Mouse (Mus musculus) cerebellum, adult 2 months (tissue): ENCODE results near the gene Mgmt. TPM values are rescaled to one million over a fixed set of nuclear protein-coding genes. Genes with fewer than 3 reads are reported as not detected.

Experiments used
- DNase-seq, 2 experiments: peaks; one replicate each; pipeline ENCODE4 v3.0.0; 2021
- H3K27ac ChIP-seq: fragments of 200-500 bp; 2 replicates; pipeline ENCODE4 v1.5.1; 2012; ENCODE audit warnings: low read length, control low read depth, inconsistent platforms; ENCODE audit not compliant: insufficient read depth
- H3K27me3 ChIP-seq: fragments of 200-500 bp; 2 replicates; pipeline ENCODE4 v1.6.1; 2012; ENCODE audit warnings: inconsistent platforms, mild to moderate bottlenecking, low read length, moderate library complexity; ENCODE audit not compliant: control insufficient read depth, insufficient read depth
- H3K4me1 ChIP-seq: fragments of 200-500 bp; 2 replicates; pipeline ENCODE4 v1.6.1; 2011; ENCODE audit warnings: low read length; ENCODE audit not compliant: control insufficient read depth, insufficient read depth
- H3K4me3 ChIP-seq: fragments of 200-500 bp; replicated peaks from 2 replicates; pipeline ENCODE3; 2011; ENCODE audit warnings: mild to moderate bottlenecking, low read depth, low read length, control low read depth; ENCODE audit not compliant: insufficient read depth
- CTCF ChIP-seq: fragments of 200-500 bp; IDR thresholded peaks from 2 replicates; pipeline ENCODE4 v1.5.1; 2011; ENCODE audit warnings: low read depth, mild to moderate bottlenecking, control low read depth, low read length, moderate library complexity, borderline replicate concordance; ENCODE audit not compliant: insufficient read depth
- POLR2A ChIP-seq: fragments of 200-500 bp; IDR thresholded peaks from 2 replicates; pipeline ENCODE4 v1.6.1; 2011; ENCODE audit warnings: low read length, control low read depth, borderline replicate concordance; ENCODE audit not compliant: insufficient read depth
- WGBS: fragments of 180-500 bp; shearing (Covaris S2); methylation state at CpG from one replicate; pipeline ENCODE4 v1.1.7; 2018; 5-methylcytosine and 5-hydroxymethylcytosine counted together
- polyA plus RNA-seq: library from polyadenylated mRNA; depleted of rRNA; stranded (reverse); fragments of >200 nt; gene quantifications from 2 replicates; pipeline ENCODE4 v1.2.3, GENCODE M21; 2012; rRNA removed

The Mgmt gene
- 0.92 and 1.2 TPM in 2 replicates for polyA plus RNA-seq

GRCm38 (mm10) chr7:136894106-136894986 lies at the start of gene Mgmt:
Gene Mgmt (plus strand): TSS chr7:136894614.
- TF ChIP-seq CTCF (no peak), POLR2A (no peak)
- DNase-seq, result peak; percentile 57 to 67
- WGBS, result 10% methylated on average over 33 of the region's 33 CpGs
- Histone ChIP-seq H3K4me3 (peak within 1 kb of the TSS; percentile 32), H3K4me1 (0 out of 2 replicates have a peak, but pooled peaks cover 2% of the 10 kb centered on the region), H3K27ac (no peak within 1 kb of the TSS), H3K27me3 (no peaks in the 10 kb centered on the region)

- 58% methylated on average over 5 of the region's 5 CpGs for WGBS
- Histone ChIP-seq H3K27ac (no peak overlapping the region), H3K4me3 (no peak overlapping the region), H3K4me1 (no peaks in the 10 kb centered on the region), H3K27me3 (no peaks in the 10 kb centered on the region; the same call in 1 of the 2 replicates)
- no peak for DNase-seq
- no peak for TF ChIP-seq CTCF
- no peak for TF ChIP-seq POLR2A
Observed at GRCm38 (mm10) chr7:136844835-136845234, 49.6 kb upstream of the Mgmt start.

- no peak for TF ChIP-seq POLR2A
- TF ChIP-seq CTCF, result no peak
- Histone ChIP-seq H3K4me1 (no peaks in the 10 kb centered on the region), H3K27ac (no peak overlapping the region), H3K27me3 (no peaks in the 10 kb centered on the region; the same call in 1 of the 2 replicates), H3K4me3 (no peak overlapping the region)
- WGBS, result 51% methylated on average over 9 of the region's 9 CpGs
- DNase-seq, result no peak
Observed at GRCm38 (mm10) chr7:136845321-136845720, 49.1 kb upstream of the Mgmt start.

GRCm38 (mm10) chr7:136846086-136846620 lies 48.3 kb upstream of the Mgmt start:
- no peaks in the 10 kb centered on the region; the same call in 1 of the 2 replicates for H3K27me3 ChIP-seq
- WGBS, result 69% methylated on average over 10 of the region's 10 CpGs
- no peak overlapping the region for H3K27ac ChIP-seq
- no peak for TF ChIP-seq POLR2A
- DNase-seq, result no peak
- no peaks in the 10 kb centered on the region for H3K4me1 ChIP-seq
- no peak overlapping the region for H3K4me3 ChIP-seq

- TF ChIP-seq CTCF (no peak), POLR2A (no peak)
- Histone ChIP-seq H3K27me3 (no peaks in the 10 kb centered on the region; the same call in 1 of the 2 replicates), H3K4me3 (no peak overlapping the region), H3K27ac (no peak overlapping the region), H3K4me1 (no peaks in the 10 kb centered on the region)
- DNase-seq, result no peak
- 89% methylated on average over 6 of the region's 6 CpGs for WGBS
Observed at GRCm38 (mm10) chr7:136847601-136848000, 46.8 kb upstream of the Mgmt start.

GRCm38 (mm10) chr7:136848761-136849160 lies 45.7 kb upstream of the Mgmt start:
- Histone ChIP-seq H3K4me3 (no peak overlapping the region), H3K4me1 (no peaks in the 10 kb centered on the region), H3K27ac (no peak overlapping the region), H3K27me3 (no peaks in the 10 kb centered on the region; the same call in 1 of the 2 replicates)
- 83% methylated on average over 8 of the region's 8 CpGs for WGBS
- TF ChIP-seq POLR2A (no peak), CTCF (no peak)
- DNase-seq, result no peak

- TF ChIP-seq CTCF, result no peak
- WGBS, result 76% methylated on average over 3 of the region's 3 CpGs
Observed at GRCm38 (mm10) chr7:136849811-136850210, 44.6 kb upstream of the Mgmt start.

GRCm38 (mm10) chr7:136850339-136850738 lies 44.1 kb upstream of the Mgmt start:
- no peak for TF ChIP-seq CTCF
- TF ChIP-seq POLR2A, result no peak
- H3K4me1 ChIP-seq, result no peaks in the 10 kb centered on the region
- no peaks in the 10 kb centered on the region; the same call in 1 of the 2 replicates for H3K27me3 ChIP-seq
- 66% methylated on average over 5 of the region's 5 CpGs for WGBS
- H3K27ac ChIP-seq, result no peak overlapping the region
- no peak for DNase-seq
- no peak overlapping the region for H3K4me3 ChIP-seq

More at GRCm38 (mm10) chr7:136849811-136850210, 44.6 kb upstream of the Mgmt start:
- Histone ChIP-seq H3K27ac (no peak overlapping the region), H3K4me1 (no peaks in the 10 kb centered on the region), H3K4me3 (no peak overlapping the region), H3K27me3 (no peaks in the 10 kb centered on the region; the same call in 1 of the 2 replicates)
- no peak for DNase-seq
